In genomic region chr4:119173851-119174453, GRCm38 (mm10) we compare ENCODE assay signal across 8 mouse cellular contexts. TPM values are rescaled to one million over a fixed set of nuclear protein-coding genes. Genes with fewer than 3 reads are reported as not detected.
DNase-seq lines count a peak whose midpoint lies in the region; ATAC-seq and TF ChIP-seq lines count a peak whose summit lies in the region.

TSS of gene Zfp691 (minus strand) at chr4:119174195.

- H3K36me3 ChIP-seq in E14TG2a.4 (ENCODE audit: insufficient read depth, low read length), result peaks cover 14% of the 10 kb centered on the region
- H3K36me3 ChIP-seq in forebrain, embryonic 12.5 days (replicated peaks), result peaks cover 18% of the 10 kb centered on the region
- peaks cover 16% of the 10 kb centered on the region for H3K36me3 ChIP-seq in heart, postnatal 0 days (replicated peaks; ENCODE audit: control insufficient read depth, insufficient read depth, low read length)
- H3K36me3 ChIP-seq in liver, embryonic 16.5 days (ENCODE audit: control insufficient read depth, insufficient read depth), result peaks cover 24% of the 10 kb centered on the region
- peaks cover 21% of the 10 kb centered on the region for H3K36me3 ChIP-seq in neural tube, embryonic 13.5 days
- no peaks in the 10 kb centered on the region for H3K36me3 ChIP-seq in testis, adult 2 months (ENCODE audit: control insufficient read depth, insufficient read depth, low read length)

- no peak for TF ChIP-seq CTCF in E14TG2a.4 (conservative IDR thresholded peaks at IDR 0.05; ENCODE audit: low read length)
- no peak for TF ChIP-seq CTCF in heart, postnatal 0 days (IDR thresholded peaks at IDR 0.05; ENCODE audit: low read depth)
- TF ChIP-seq CTCF in testis, adult 2 months (IDR thresholded peaks at IDR 0.05; ENCODE audit: control insufficient read depth, insufficient read depth, insufficient replicate concordance, low read depth, low read length), result no peak

- no peak for TF ChIP-seq EP300 in heart, postnatal 0 days (IDR thresholded peaks at IDR 0.05; ENCODE audit: low read depth)

- peak within 1 kb of the TSS; percentile 91 for H3K4me3 ChIP-seq in E14TG2a.4 (replicated peaks; ENCODE audit: low read length)
- H3K4me3 ChIP-seq in forebrain, embryonic 12.5 days (replicated peaks), result peak within 1 kb of the TSS; percentile 81
- H3K4me3 ChIP-seq in heart, postnatal 0 days (ENCODE audit: low read depth, low read length), result peak within 1 kb of the TSS; percentile 93
- peak within 1 kb of the TSS; percentile 81 for H3K4me3 ChIP-seq in liver, embryonic 16.5 days (ENCODE audit: low read depth, low read length)
- peak within 1 kb of the TSS; percentile 71 for H3K4me3 ChIP-seq in neural tube, embryonic 13.5 days
- H3K4me3 ChIP-seq in testis, adult 2 months (ENCODE audit: control insufficient read depth, low read depth, low read length), result peak within 1 kb of the TSS; percentile 95

- H3K27me3 ChIP-seq in E14TG2a.4 (ENCODE audit: insufficient read depth, low read length), result no peaks in the 10 kb centered on the region; the same call in 1 of the 2 replicates
- H3K27me3 ChIP-seq in forebrain, embryonic 12.5 days, result 0 out of 2 replicates have a peak, but pooled peaks cover 6% of the 10 kb centered on the region
- H3K27me3 ChIP-seq in heart, postnatal 0 days (ENCODE audit: control insufficient read depth, insufficient read depth, low read length), result no peaks in the 10 kb centered on the region
- H3K27me3 ChIP-seq in liver, embryonic 16.5 days (ENCODE audit: control insufficient read depth, insufficient read depth, low read depth, low read length), result no peaks in the 10 kb centered on the region
- H3K27me3 ChIP-seq in neural tube, embryonic 13.5 days, result no peaks in the 10 kb centered on the region
- no peaks in the 10 kb centered on the region for H3K27me3 ChIP-seq in testis, adult 2 months (ENCODE audit: control insufficient read depth, insufficient read depth, low read length)

- TF ChIP-seq POLR2A in testis, adult 2 months (IDR thresholded peaks at IDR 0.05; ENCODE audit: control insufficient read depth, low read depth, low read length), result peak; percentile 64; the same call in 1 of the 2 replicates

- H3K4me2 ChIP-seq in forebrain, embryonic 12.5 days, result peak within 1 kb of the TSS; percentile 81
- H3K4me2 ChIP-seq in heart, postnatal 0 days (ENCODE audit: low read depth, low read length), result peak within 1 kb of the TSS; percentile 80
- peak within 1 kb of the TSS; percentile 91 for H3K4me2 ChIP-seq in liver, embryonic 16.5 days (ENCODE audit: low read depth, low read length)
- H3K4me2 ChIP-seq in neural tube, embryonic 13.5 days, result peak within 1 kb of the TSS; percentile 76

- peak; percentile 95 for DNase-seq in c-Kit-positive CD71-positive TER-119-positive erythroid progenitor cells, embryonic 14.5 days (ENCODE audit: low spot score)
- peak; percentile 100 for DNase-seq in heart, postnatal 0 days (ENCODE audit: low spot score)
- peak; percentile 93 to 96 for DNase-seq in kidney, postnatal 4 days

- ATAC-seq in forebrain, embryonic 12.5 days (ENCODE audit: low FRiP score), result peak; percentile 100
- ATAC-seq in heart, postnatal 0 days (ENCODE audit: insufficient read depth, low read depth), result peak; percentile 99
- peak; percentile 99 for ATAC-seq in liver, embryonic 16.5 days (ENCODE audit: low read depth)
- peak; percentile 100 for ATAC-seq in neural tube, embryonic 13.5 days (ENCODE audit: low read depth)

- no peaks in the 10 kb centered on the region for H3K9me3 ChIP-seq in E14TG2a.4 (ENCODE audit: low read length)
- no peaks in the 10 kb centered on the region for H3K9me3 ChIP-seq in forebrain, embryonic 12.5 days
- no peaks in the 10 kb centered on the region for H3K9me3 ChIP-seq in heart, postnatal 0 days (replicated peaks; ENCODE audit: control insufficient read depth, low read length)
- no peaks in the 10 kb centered on the region for H3K9me3 ChIP-seq in liver, embryonic 16.5 days (replicated peaks; ENCODE audit: control insufficient read depth, low read length)
- no peaks in the 10 kb centered on the region for H3K9me3 ChIP-seq in neural tube, embryonic 13.5 days

- peak within 1 kb of the TSS; percentile 87 for H3K9ac ChIP-seq in forebrain, embryonic 12.5 days
- peak within 1 kb of the TSS; percentile 89 for H3K9ac ChIP-seq in heart, postnatal 0 days (replicated peaks; ENCODE audit: low read depth, low read length)
- peak within 1 kb of the TSS; percentile 91 for H3K9ac ChIP-seq in liver, embryonic 16.5 days (ENCODE audit: low read depth, low read length)
- H3K9ac ChIP-seq in neural tube, embryonic 13.5 days, result peak within 1 kb of the TSS; percentile 86

- peak within 1 kb of the TSS; percentile 46; the same call in 1 of the 2 replicates for H3K27ac ChIP-seq in forebrain, embryonic 12.5 days
- peak within 1 kb of the TSS; percentile 93 for H3K27ac ChIP-seq in heart, postnatal 0 days (ENCODE audit: low read depth)
- peak within 1 kb of the TSS; percentile 76 for H3K27ac ChIP-seq in liver, embryonic 16.5 days (ENCODE audit: low read length)
- peak within 1 kb of the TSS; percentile 59; the same call in 1 of the 2 replicates for H3K27ac ChIP-seq in neural tube, embryonic 13.5 days (replicated peaks)
- peak within 1 kb of the TSS; percentile 69 for H3K27ac ChIP-seq in testis, adult 2 months (ENCODE audit: control insufficient read depth, insufficient read depth, low read depth, low read length)

- H3K4me1 ChIP-seq in E14TG2a.4 (replicated peaks; ENCODE audit: low read depth, low read length), result peaks cover 31% of the 10 kb centered on the region
- H3K4me1 ChIP-seq in forebrain, embryonic 12.5 days, result peaks cover 19% of the 10 kb centered on the region
- H3K4me1 ChIP-seq in heart, postnatal 0 days (ENCODE audit: control insufficient read depth, insufficient read depth), result peaks cover 16% of the 10 kb centered on the region; the same call in 1 of the 2 replicates
- H3K4me1 ChIP-seq in liver, embryonic 16.5 days (ENCODE audit: control insufficient read depth, low read depth, low read length), result peaks cover 11% of the 10 kb centered on the region
- H3K4me1 ChIP-seq in neural tube, embryonic 13.5 days (replicated peaks), result peaks cover 27% of the 10 kb centered on the region
- H3K4me1 ChIP-seq in testis, adult 2 months (ENCODE audit: control insufficient read depth, insufficient read depth, low read length), result peaks cover 4% of the 10 kb centered on the region; the same call in 1 of the 2 replicates

- under 1% methylated on average over 40 of the region's 40 CpGs for WGBS in forebrain, embryonic 12.5 days
- under 1% methylated on average over 40 of the region's 40 CpGs for WGBS in heart, postnatal 0 days
- WGBS in liver, embryonic 16.5 days (ENCODE audit: insufficient replicate concordance), result under 1% methylated on average over 40 of the region's 40 CpGs
- under 1% methylated on average over 40 of the region's 40 CpGs for WGBS in neural tube, embryonic 13.5 days

RNA-seq across cellular contexts. Expression of gene Zfp691, which starts in this region (rescaled TPM):
- 7.8 and 9.9 TPM in 2 replicates for polyA plus RNA-seq in forebrain, embryonic 12.5 days (2016; fragmentation: Nextera tagmentation; extraction: Ambion mirVana)
- 12.9 and 14.3 TPM in 2 replicates for total RNA-seq in heart, postnatal 0 days (2014; rRNA removed; ENCODE audit: low replicate concordance)
- polyA plus RNA-seq in heart, postnatal 0 days (2015; fragmentation: Nextera tagmentation; extraction: Ambion mirVana), result 13.7 and 13.8 TPM in 2 replicates
- polyA plus RNA-seq in liver, embryonic 16.5 days (2015; fragmentation: Nextera tagmentation; extraction: Ambion mirVana), result 2.0 and 2.1 TPM in 2 replicates
- 7.8 and 10.1 TPM in 2 replicates for polyA plus RNA-seq in neural tube, embryonic 13.5 days (2015; fragmentation: Nextera tagmentation; extraction: Ambion mirVana)
- polyA plus RNA-seq in testis, adult 2 months (2012; rRNA removed), result 25.9 and 28.6 TPM in 2 replicates

Comparison
In these comparisons a context has a peak if more than half of its experiments do, and no peak if none do; other contexts are left out.
1. Peak in every context shown above with its lines: DNase-seq, ATAC-seq, H3K4me3 ChIP-seq and H3K27ac ChIP-seq.